Mouse (Mus musculus): ENCODE data around the gene Dapk2. TPM values are rescaled to one million over a fixed set of nuclear protein-coding genes. Genes with fewer than 3 reads are reported as not detected.

The Dapk2 gene
- polyA plus RNA-seq (2015; fragmentation: Nextera tagmentation; extraction: Ambion mirVana) = 21.6 and 23.4 TPM in 2 replicates

DNA sequence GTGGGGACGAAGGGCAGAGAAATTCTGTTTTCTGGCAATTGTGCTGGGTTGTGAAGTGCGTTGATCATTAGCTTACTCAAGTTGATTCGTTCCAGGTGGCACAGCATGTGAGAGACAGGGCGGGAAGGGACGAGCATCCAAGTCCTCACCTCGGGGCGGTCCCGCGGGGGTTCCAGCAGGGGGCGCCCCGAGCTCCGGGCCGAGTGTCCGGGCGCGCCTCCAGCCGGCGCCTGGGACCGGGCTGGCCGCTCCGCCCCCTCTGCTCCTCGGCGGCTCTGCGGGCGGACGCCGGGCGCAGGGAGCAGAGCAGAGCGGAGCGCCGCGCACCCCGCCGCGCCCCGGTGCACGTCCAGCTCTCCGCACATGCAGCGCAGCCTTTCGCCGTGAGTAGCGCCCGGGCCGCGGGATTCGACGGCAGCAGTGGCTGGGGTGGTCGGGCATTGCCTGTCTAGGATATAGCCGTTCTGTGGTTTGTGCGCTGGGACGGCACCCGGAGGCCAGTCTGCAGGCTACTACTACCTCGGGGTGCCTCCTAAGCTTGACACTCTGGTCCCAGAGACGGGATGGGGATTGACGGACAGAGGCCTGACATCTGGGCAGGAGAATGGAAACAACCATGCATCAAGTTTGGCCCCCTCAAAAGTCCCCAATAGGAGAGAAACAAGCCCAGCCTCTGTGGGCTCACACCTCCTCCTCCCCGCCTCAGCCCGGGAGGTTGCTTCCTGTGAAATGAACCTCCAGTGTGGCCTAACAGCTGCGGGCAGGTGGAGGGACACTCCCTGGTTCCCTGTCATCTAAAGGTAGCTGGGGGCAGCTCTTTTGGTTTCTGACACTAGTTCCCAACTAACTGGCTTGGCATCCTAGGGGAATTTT lies at the start of gene Dapk2:
TSS of gene Dapk2 (plus strand) at position 266 of the 873 bp plus-strand sequence.
- H3K4me3 ChIP-seq (ENCODE audit: low read depth, low read length) = peak within 1 kb of the TSS; percentile 63
- peaks cover 27% of the 10 kb centered on the region for H3K4me1 ChIP-seq (ENCODE audit: insufficient read depth)
- ATAC-seq (peak; percentile 94), DNase-seq (peak; percentile 95)
- H3K4me2 ChIP-seq (ENCODE audit: low read depth, low read length) = peak within 1 kb of the TSS; percentile 80
- H3K9me3 ChIP-seq (ENCODE audit: low read length) = no peaks in the 10 kb centered on the region
- peak within 1 kb of the TSS; percentile 72 for H3K9ac ChIP-seq (replicated peaks)
- H3K27me3 ChIP-seq (ENCODE audit: insufficient read depth, low read length) = no peaks in the 10 kb centered on the region
- H3K27ac ChIP-seq (ENCODE audit: low read depth) = peak within 1 kb of the TSS; percentile 71
- H3K36me3 ChIP-seq (replicated peaks; ENCODE audit: insufficient read depth, low read length) = no peaks in the 10 kb centered on the region
- TF ChIP-seq CTCF (IDR thresholded peaks at IDR 0.05; ENCODE audit: low read depth) = peak; percentile 78
- TF ChIP-seq EP300 (IDR thresholded peaks at IDR 0.05; ENCODE audit: low read depth) = no peak
- 4% methylated on average over 50 of the region's 58 CpGs for WGBS (ENCODE audit: insufficient replicate concordance)

DNA sequence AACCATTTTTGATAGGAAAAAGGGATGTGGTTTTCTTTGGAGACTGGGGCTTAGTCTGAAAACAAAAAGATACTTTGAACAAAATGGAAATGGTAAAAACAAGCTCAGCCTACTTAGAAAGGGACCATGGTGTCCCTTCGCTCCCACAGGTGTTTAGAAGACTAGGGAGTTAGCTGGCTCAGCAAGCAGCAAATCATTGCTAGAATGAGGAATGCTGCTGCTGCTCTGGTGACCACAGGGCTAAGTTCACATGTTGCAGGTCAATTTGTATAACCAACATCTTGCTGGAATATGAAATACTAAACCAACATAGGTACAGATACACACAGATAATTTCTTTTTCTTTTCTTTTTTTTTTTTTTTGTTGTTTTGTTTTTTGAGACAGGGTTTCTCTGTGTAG lies 48.4 kb upstream of the Dapk2 start:
- H3K4me3 ChIP-seq (ENCODE audit: low read depth, low read length) = no peak overlapping the region
- 89% methylated on average over 1 of the region's 1 CpGs for WGBS (ENCODE audit: insufficient replicate concordance)

DNA sequence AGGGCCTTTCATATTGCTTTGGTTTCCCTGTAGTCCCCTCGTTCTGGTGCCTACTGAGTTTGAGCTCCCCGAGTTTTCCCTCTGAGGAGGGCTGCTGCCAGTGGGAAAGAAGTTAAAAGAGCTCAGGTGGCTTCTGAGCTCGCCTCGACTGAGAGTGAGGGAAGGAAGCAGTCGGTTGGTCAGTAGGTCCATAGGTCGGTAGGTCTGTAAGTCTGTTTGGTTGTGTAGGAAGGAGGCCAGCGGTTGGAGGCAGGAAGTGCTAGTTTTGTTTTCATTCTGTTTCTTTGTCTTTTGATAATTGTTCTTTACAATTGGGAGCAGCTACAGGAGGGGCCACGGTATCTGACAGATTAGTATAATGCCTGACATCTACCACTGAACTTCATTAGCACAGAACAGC lies 47.9 kb upstream of the Dapk2 start:
- H3K9ac ChIP-seq (replicated peaks) = no peak overlapping the region
- 38% methylated on average over 8 of the region's 8 CpGs for WGBS (ENCODE audit: insufficient replicate concordance)
- ATAC-seq (no peak), DNase-seq (no peak)
- peak overlapping the region; percentile 40; the same call in 1 of the 2 replicates for H3K27ac ChIP-seq (ENCODE audit: low read depth)
- H3K4me1 ChIP-seq (ENCODE audit: insufficient read depth) = peaks cover 14% of the 10 kb centered on the region
- TF ChIP-seq CTCF (IDR thresholded peaks at IDR 0.05; ENCODE audit: low read depth) (no peak), EP300 (IDR thresholded peaks at IDR 0.05; ENCODE audit: low read depth) (no peak)
- no peaks in the 10 kb centered on the region for H3K9me3 ChIP-seq (ENCODE audit: low read length)
- no peak overlapping the region for H3K4me2 ChIP-seq (ENCODE audit: low read depth, low read length)
- H3K27me3 ChIP-seq (ENCODE audit: insufficient read depth, low read length) = no peaks in the 10 kb centered on the region
- H3K36me3 ChIP-seq (replicated peaks; ENCODE audit: insufficient read depth, low read length) = peaks cover 43% of the 10 kb centered on the region
- H3K4me3 ChIP-seq (ENCODE audit: low read depth, low read length) = no peak overlapping the region

More for the DNA sequence above, 48.4 kb upstream of the Dapk2 start:
- TF ChIP-seq EP300 (IDR thresholded peaks at IDR 0.05; ENCODE audit: low read depth) = no peak
- TF ChIP-seq CTCF (IDR thresholded peaks at IDR 0.05; ENCODE audit: low read depth) = no peak
- no peaks in the 10 kb centered on the region for H3K9me3 ChIP-seq (ENCODE audit: low read length)
- no peaks in the 10 kb centered on the region for H3K27me3 ChIP-seq (ENCODE audit: insufficient read depth, low read length)
- H3K36me3 ChIP-seq (replicated peaks; ENCODE audit: insufficient read depth, low read length) = peaks cover 45% of the 10 kb centered on the region
- ATAC-seq (no peak), DNase-seq (no peak)
- no peak overlapping the region for H3K27ac ChIP-seq (ENCODE audit: low read depth)
- peaks cover 10% of the 10 kb centered on the region for H3K4me1 ChIP-seq (ENCODE audit: insufficient read depth)
- H3K9ac ChIP-seq (replicated peaks) = no peak overlapping the region
- no peak overlapping the region for H3K4me2 ChIP-seq (ENCODE audit: low read depth, low read length)

DNA sequence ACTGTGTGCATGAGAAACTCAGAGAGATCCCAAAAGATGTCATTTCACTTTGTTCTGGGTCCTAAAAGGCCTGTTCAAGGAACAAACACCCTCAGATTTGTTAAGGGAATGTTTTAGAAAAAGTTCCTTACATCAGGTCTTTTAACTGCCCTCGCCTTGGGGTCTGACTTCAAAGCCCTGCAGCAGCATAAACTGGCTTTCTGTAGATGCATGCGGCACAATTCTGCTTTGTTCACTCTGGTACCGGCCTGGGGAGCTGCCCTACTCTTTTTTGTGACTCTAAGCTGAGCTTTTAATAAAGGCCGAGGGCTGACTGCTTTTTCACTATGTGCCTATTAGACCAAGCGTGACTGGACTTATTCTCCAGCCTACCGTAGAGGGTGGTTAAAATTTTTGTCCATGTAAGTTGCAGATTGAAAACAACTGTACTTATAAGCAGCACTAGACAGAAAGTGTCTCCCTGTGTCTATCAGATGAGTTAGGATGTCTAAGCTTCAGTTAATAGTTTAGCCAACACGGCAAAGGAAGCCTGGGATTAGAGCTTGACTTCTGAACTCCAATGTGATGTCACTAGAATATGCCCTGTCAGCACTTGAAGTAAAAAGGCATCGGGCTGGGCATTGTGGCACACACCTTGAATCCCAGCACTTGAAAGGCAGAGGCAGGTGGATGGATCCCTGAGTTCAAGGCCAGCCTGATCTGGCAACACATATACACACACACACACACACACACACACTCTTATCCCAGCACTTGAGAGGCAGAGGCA lies 47.2 kb upstream of the Dapk2 start:
- H3K27me3 ChIP-seq (ENCODE audit: insufficient read depth, low read length) = no peaks in the 10 kb centered on the region
- DNase-seq (no peak), ATAC-seq (no peak)
- H3K9me3 ChIP-seq (ENCODE audit: low read length) = no peaks in the 10 kb centered on the region
- peaks cover 14% of the 10 kb centered on the region for H3K4me1 ChIP-seq (ENCODE audit: insufficient read depth)
- peak overlapping the region; percentile 40 for H3K27ac ChIP-seq (ENCODE audit: low read depth)
- 79% methylated on average over 8 of the region's 8 CpGs for WGBS (ENCODE audit: insufficient replicate concordance)
- peaks cover 40% of the 10 kb centered on the region for H3K36me3 ChIP-seq (replicated peaks; ENCODE audit: insufficient read depth, low read length)
- TF ChIP-seq CTCF (IDR thresholded peaks at IDR 0.05; ENCODE audit: low read depth) = no peak
- TF ChIP-seq EP300 (IDR thresholded peaks at IDR 0.05; ENCODE audit: low read depth) = no peak
- H3K9ac ChIP-seq (replicated peaks) = no peak overlapping the region
- H3K4me2 ChIP-seq (ENCODE audit: low read depth, low read length) = no peak overlapping the region
- no peak overlapping the region for H3K4me3 ChIP-seq (ENCODE audit: low read depth, low read length)

DNA sequence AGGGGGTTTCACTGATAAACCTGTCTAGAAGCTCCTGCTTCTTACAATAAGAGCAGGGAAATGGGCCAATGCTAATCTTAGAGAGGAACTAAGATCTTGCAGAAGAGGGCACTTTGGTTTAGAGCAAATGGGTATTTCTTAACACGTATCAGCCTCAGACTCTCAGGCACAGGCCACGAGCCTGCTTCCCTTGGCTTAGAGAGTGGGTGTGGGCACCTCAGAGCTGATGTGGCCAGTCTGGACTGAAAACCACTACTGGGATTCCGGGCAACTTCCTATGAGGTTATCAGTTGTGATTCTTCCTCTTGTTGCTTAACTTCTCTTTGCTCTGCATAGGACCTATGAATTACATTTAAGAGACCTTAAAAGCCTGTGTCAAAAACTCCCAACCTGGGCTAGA lies 43.7 kb upstream of the Dapk2 start:
- Histone ChIP-seq H3K9ac (replicated peaks) (no peak overlapping the region), H3K4me2 (ENCODE audit: low read depth, low read length) (no peak overlapping the region), H3K4me1 (ENCODE audit: insufficient read depth) (peaks cover 23% of the 10 kb centered on the region), H3K27ac (ENCODE audit: low read depth) (peak overlapping the region; percentile 44; the same call in 1 of the 2 replicates), H3K27me3 (ENCODE audit: insufficient read depth, low read length) (no peaks in the 10 kb centered on the region), H3K4me3 (ENCODE audit: low read depth, low read length) (no peak overlapping the region), H3K9me3 (ENCODE audit: low read length) (no peaks in the 10 kb centered on the region), H3K36me3 (replicated peaks; ENCODE audit: insufficient read depth, low read length) (peaks cover 13% of the 10 kb centered on the region; the same call in 1 of the 2 replicates)
- TF ChIP-seq CTCF (IDR thresholded peaks at IDR 0.05; ENCODE audit: low read depth) = no peak
- TF ChIP-seq EP300 (IDR thresholded peaks at IDR 0.05; ENCODE audit: low read depth) = 0 out of 2 replicates have a peak, but pooled peaks have one; percentile 14
- DNase-seq (peak; percentile 35), ATAC-seq (peak; percentile 54; the same call in 1 of the 2 replicates)
- 44% methylated on average over 3 of the region's 3 CpGs for WGBS (ENCODE audit: insufficient replicate concordance)

DNA sequence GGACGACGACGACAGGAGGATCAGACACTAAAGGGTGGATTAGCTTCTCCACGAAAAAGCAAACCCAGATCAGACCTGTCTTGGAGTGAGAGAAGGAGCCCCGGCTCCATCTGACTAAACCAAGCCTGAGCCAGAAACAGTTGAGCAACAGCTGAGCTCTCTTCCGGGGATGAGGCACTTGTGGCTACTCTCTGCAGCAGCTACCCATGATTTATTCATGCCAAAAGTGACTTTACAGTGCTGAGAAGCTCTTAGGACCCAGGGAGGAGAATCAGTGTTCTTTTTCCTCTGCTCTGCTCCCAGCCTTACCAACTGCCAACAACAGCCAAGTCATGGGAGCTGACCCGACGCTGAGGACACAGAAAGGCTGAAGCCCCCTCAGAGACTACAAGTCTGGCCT lies 41.1 kb upstream of the Dapk2 start:
- H3K27ac ChIP-seq (ENCODE audit: low read depth) = 0 out of 2 replicates have a peak overlapping the region, but pooled peaks have one; percentile 45
- H3K4me3 ChIP-seq (ENCODE audit: low read depth, low read length) = no peak overlapping the region
- no peak overlapping the region for H3K4me2 ChIP-seq (ENCODE audit: low read depth, low read length)
- no peaks in the 10 kb centered on the region for H3K9me3 ChIP-seq (ENCODE audit: low read length)
- peaks cover 15% of the 10 kb centered on the region; the same call in 1 of the 2 replicates for H3K36me3 ChIP-seq (replicated peaks; ENCODE audit: insufficient read depth, low read length)
- H3K4me1 ChIP-seq (ENCODE audit: insufficient read depth) = peaks cover 21% of the 10 kb centered on the region
- TF ChIP-seq EP300 (IDR thresholded peaks at IDR 0.05; ENCODE audit: low read depth) (no peak), CTCF (IDR thresholded peaks at IDR 0.05; ENCODE audit: low read depth) (no peak)
- DNase-seq = no peak
- H3K27me3 ChIP-seq (ENCODE audit: insufficient read depth, low read length) = no peaks in the 10 kb centered on the region
- no peak overlapping the region for H3K9ac ChIP-seq (replicated peaks)
- no peak for ATAC-seq
- WGBS (ENCODE audit: insufficient replicate concordance) = 64% methylated on average over 8 of the region's 8 CpGs
